Mouse (Mus musculus): ENCODE measurements at regions not wholly inside any gene's neighbourhood (a gene's known extent, or its start where the extent isn't known, plus 50 kb on each side); places are given as distances from the start of the nearest gene placed in this dataset.
A peak's percentile ranks its signal among the peaks of the same experiment; 100 is the strongest.

- H3K9ac ChIP-seq (ENCODE audit: low read length), result no peak overlapping the region
- no peaks in the 10 kb centered on the region for H3K27me3 ChIP-seq (ENCODE audit: control insufficient read depth, insufficient read depth, low read length)
- no peak overlapping the region for H3K4me3 ChIP-seq (ENCODE audit: low read depth, low read length)
- ATAC-seq (ENCODE audit: low FRiP score) (no peak), DNase-seq (ENCODE audit: low spot score, missing footprints) (no peak)
- 91% methylated on average over 3 of the region's 3 CpGs for WGBS
- no peak overlapping the region for H3K27ac ChIP-seq (ENCODE audit: low read depth, low read length)
- H3K4me1 ChIP-seq (ENCODE audit: control insufficient read depth, insufficient read depth, low read length), result peaks cover 9% of the 10 kb centered on the region
- no peak overlapping the region for H3K4me2 ChIP-seq
- H3K9me3 ChIP-seq (ENCODE audit: control insufficient read depth, low read length), result no peaks in the 10 kb centered on the region
- H3K36me3 ChIP-seq (ENCODE audit: control insufficient read depth, insufficient read depth, low read length), result no peaks in the 10 kb centered on the region
These were observed 117.5 kb upstream of the Jag1 start for GRCm38 (mm10) chr2:137233936-137234335.

GRCm38 (mm10) chr2:137231161-137231560 is 114.7 kb upstream of the Jag1 start:
- Histone ChIP-seq H3K4me3 (ENCODE audit: low read depth, low read length) (no peak overlapping the region), H3K9me3 (ENCODE audit: control insufficient read depth, low read length) (no peaks in the 10 kb centered on the region), H3K4me1 (ENCODE audit: control insufficient read depth, insufficient read depth, low read length) (peaks cover 9% of the 10 kb centered on the region), H3K4me2 (no peak overlapping the region), H3K36me3 (ENCODE audit: control insufficient read depth, insufficient read depth, low read length) (no peaks in the 10 kb centered on the region), H3K9ac (ENCODE audit: low read length) (no peak overlapping the region), H3K27me3 (ENCODE audit: control insufficient read depth, insufficient read depth, low read length) (no peaks in the 10 kb centered on the region), H3K27ac (ENCODE audit: low read depth, low read length) (no peak overlapping the region)
- ATAC-seq (ENCODE audit: low FRiP score), result no peak
- no peak for DNase-seq (ENCODE audit: low spot score, missing footprints)

- Histone ChIP-seq H3K4me1 (ENCODE audit: control insufficient read depth, insufficient read depth, low read length) (peaks cover 9% of the 10 kb centered on the region), H3K4me2 (no peak overlapping the region), H3K36me3 (ENCODE audit: control insufficient read depth, insufficient read depth, low read length) (no peaks in the 10 kb centered on the region), H3K9ac (ENCODE audit: low read length) (no peak overlapping the region), H3K27me3 (ENCODE audit: control insufficient read depth, insufficient read depth, low read length) (no peaks in the 10 kb centered on the region), H3K27ac (ENCODE audit: low read depth, low read length) (no peak overlapping the region), H3K9me3 (ENCODE audit: control insufficient read depth, low read length) (no peaks in the 10 kb centered on the region), H3K4me3 (ENCODE audit: low read depth, low read length) (no peak overlapping the region)
- no peak for DNase-seq (ENCODE audit: low spot score, missing footprints)
- peak; percentile 85 for ATAC-seq (ENCODE audit: low FRiP score)
- 10% methylated on average over 1 of the region's 1 CpGs for WGBS
These were observed 113.1 kb upstream of the Jag1 start for GRCm38 (mm10) chr2:137229422-137230069.

- Histone ChIP-seq H3K27me3 (ENCODE audit: control insufficient read depth, insufficient read depth, low read length) (no peaks in the 10 kb centered on the region), H3K9me3 (ENCODE audit: control insufficient read depth, low read length) (no peaks in the 10 kb centered on the region), H3K9ac (ENCODE audit: low read length) (no peak overlapping the region), H3K4me2 (no peak overlapping the region), H3K27ac (ENCODE audit: low read depth, low read length) (no peak overlapping the region), H3K36me3 (ENCODE audit: control insufficient read depth, insufficient read depth, low read length) (no peaks in the 10 kb centered on the region), H3K4me3 (ENCODE audit: low read depth, low read length) (no peak overlapping the region), H3K4me1 (ENCODE audit: control insufficient read depth, insufficient read depth, low read length) (peaks cover 9% of the 10 kb centered on the region)
- DNase-seq (ENCODE audit: low spot score, missing footprints) (no peak), ATAC-seq (ENCODE audit: low FRiP score) (no peak)
- 87% methylated on average over 4 of the region's 4 CpGs for WGBS
These were observed 111.1 kb upstream of the Jag1 start for GRCm38 (mm10) chr2:137227495-137227894.

GRCm38 (mm10) chr2:137224702-137225552 is 108.5 kb upstream of the Jag1 start:
- peaks cover 8% of the 10 kb centered on the region for H3K4me1 ChIP-seq (ENCODE audit: control insufficient read depth, insufficient read depth, low read length)
- no peak overlapping the region for H3K9ac ChIP-seq (ENCODE audit: low read length)
- no peaks in the 10 kb centered on the region for H3K9me3 ChIP-seq (ENCODE audit: control insufficient read depth, low read length)
- no peaks in the 10 kb centered on the region for H3K36me3 ChIP-seq (ENCODE audit: control insufficient read depth, insufficient read depth, low read length)
- no peak for ATAC-seq (ENCODE audit: low FRiP score)
- H3K27me3 ChIP-seq (ENCODE audit: control insufficient read depth, insufficient read depth, low read length), result no peaks in the 10 kb centered on the region
- no peak overlapping the region for H3K4me2 ChIP-seq
- H3K27ac ChIP-seq (ENCODE audit: low read depth, low read length), result no peak overlapping the region
- H3K4me3 ChIP-seq (ENCODE audit: low read depth, low read length), result no peak overlapping the region
- DNase-seq (ENCODE audit: low spot score, missing footprints), result no peak
- WGBS, result 85% methylated on average over 10 of the region's 10 CpGs

- Histone ChIP-seq H3K4me2 (no peak overlapping the region), H3K27ac (ENCODE audit: low read depth, low read length) (no peak overlapping the region), H3K4me1 (ENCODE audit: control insufficient read depth, insufficient read depth, low read length) (no peaks in the 10 kb centered on the region), H3K9ac (ENCODE audit: low read length) (no peak overlapping the region), H3K4me3 (ENCODE audit: low read depth, low read length) (no peak overlapping the region), H3K9me3 (ENCODE audit: control insufficient read depth, low read length) (no peaks in the 10 kb centered on the region), H3K27me3 (ENCODE audit: control insufficient read depth, insufficient read depth, low read length) (no peaks in the 10 kb centered on the region), H3K36me3 (ENCODE audit: control insufficient read depth, insufficient read depth, low read length) (no peaks in the 10 kb centered on the region)
- 73% methylated on average over 7 of the region's 7 CpGs for WGBS
- ATAC-seq (ENCODE audit: low FRiP score), result no peak
- DNase-seq (ENCODE audit: low spot score, missing footprints), result no peak
These were observed 99.3 kb upstream of the Jag1 start for GRCm38 (mm10) chr2:137215697-137216096.

GRCm38 (mm10) chr2:137207846-137208245 is 91.4 kb upstream of the Jag1 start:
- no peaks in the 10 kb centered on the region for H3K27me3 ChIP-seq (ENCODE audit: control insufficient read depth, insufficient read depth, low read length)
- H3K4me1 ChIP-seq (ENCODE audit: control insufficient read depth, insufficient read depth, low read length), result no peaks in the 10 kb centered on the region
- no peak overlapping the region for H3K4me3 ChIP-seq (ENCODE audit: low read depth, low read length)
- no peak overlapping the region for H3K4me2 ChIP-seq
- ATAC-seq (ENCODE audit: low FRiP score) (no peak), DNase-seq (ENCODE audit: low spot score, missing footprints) (no peak)
- H3K27ac ChIP-seq (ENCODE audit: low read depth, low read length), result no peak overlapping the region
- no peaks in the 10 kb centered on the region for H3K9me3 ChIP-seq (ENCODE audit: control insufficient read depth, low read length)
- 92% methylated on average over 2 of the region's 2 CpGs for WGBS
- no peaks in the 10 kb centered on the region for H3K36me3 ChIP-seq (ENCODE audit: control insufficient read depth, insufficient read depth, low read length)
- H3K9ac ChIP-seq (ENCODE audit: low read length), result no peak overlapping the region

GRCm38 (mm10) chr2:137204274-137204850 is 87.9 kb upstream of the Jag1 start:
- no peak for DNase-seq (ENCODE audit: low spot score, missing footprints)
- no peak overlapping the region for H3K4me2 ChIP-seq
- no peak overlapping the region for H3K9ac ChIP-seq (ENCODE audit: low read length)
- no peak for ATAC-seq (ENCODE audit: low FRiP score)
- no peak overlapping the region for H3K4me3 ChIP-seq (ENCODE audit: low read depth, low read length)
- no peaks in the 10 kb centered on the region for H3K36me3 ChIP-seq (ENCODE audit: control insufficient read depth, insufficient read depth, low read length)
- no peak overlapping the region for H3K27ac ChIP-seq (ENCODE audit: low read depth, low read length)
- no peaks in the 10 kb centered on the region for H3K9me3 ChIP-seq (ENCODE audit: control insufficient read depth, low read length)
- no peaks in the 10 kb centered on the region for H3K4me1 ChIP-seq (ENCODE audit: control insufficient read depth, insufficient read depth, low read length)
- no peaks in the 10 kb centered on the region for H3K27me3 ChIP-seq (ENCODE audit: control insufficient read depth, insufficient read depth, low read length)
- 81% methylated on average over 6 of the region's 6 CpGs for WGBS

GRCm38 (mm10) chr2:137200101-137200500 is 83.7 kb upstream of the Jag1 start:
- Histone ChIP-seq H3K27me3 (ENCODE audit: control insufficient read depth, insufficient read depth, low read length) (no peaks in the 10 kb centered on the region), H3K4me3 (ENCODE audit: low read depth, low read length) (no peak overlapping the region), H3K4me1 (ENCODE audit: control insufficient read depth, insufficient read depth, low read length) (no peaks in the 10 kb centered on the region), H3K36me3 (ENCODE audit: control insufficient read depth, insufficient read depth, low read length) (no peaks in the 10 kb centered on the region), H3K9ac (ENCODE audit: low read length) (no peak overlapping the region), H3K4me2 (no peak overlapping the region), H3K27ac (ENCODE audit: low read depth, low read length) (no peak overlapping the region), H3K9me3 (ENCODE audit: control insufficient read depth, low read length) (no peaks in the 10 kb centered on the region)
- ATAC-seq (ENCODE audit: low FRiP score), result no peak
- WGBS, result 78% methylated on average over 4 of the region's 4 CpGs
- DNase-seq (ENCODE audit: low spot score, missing footprints), result no peak
